Mouse (Mus musculus): ENCODE results near the gene Zbtb12.

GRCm38 (mm10) chr17:34916316-34916715 lies 37.0 kb downstream of the Zbtb12 start:
- TF ChIP-seq CTCF (IDR thresholded peaks at IDR 0.05; ENCODE audit: extremely low read depth, insufficient read depth, low read length) = no peak
- TF ChIP-seq POLR2A (IDR thresholded peaks at IDR 0.05; ENCODE audit: extremely low read depth, insufficient read depth, low read length) = no peak
